Mouse (Mus musculus) heart, postnatal 36 days (tissue): Measurements from ENCODE around the gene Lrrc17. TPM values are rescaled to one million over a fixed set of nuclear protein-coding genes. Genes with fewer than 3 reads are reported as not detected.
A peak's percentile ranks its signal among the peaks of the same experiment; 100 is the strongest.

ENCODE experiments used
- DNase-seq, 2 experiments: peaks; one replicate each; pipeline ENCODE4 v3.0.0; 2021 to 2022
- intact Hi-C: fragments of 180-260 bp; cut with DNase I; formaldehyde crosslinking; loops from one replicate; pipeline ENCODE4 v1.15.1; 2025
- total RNA-seq, 2 experiments: library from RNA; stranded (reverse); gene quantifications; 2 replicates each; pipeline ENCODE4 v1.2.3; 2021

Gene Lrrc17
- 1 to 10 TPM; 2.7 to 3.5 TPM for total RNA-seq

- intact Hi-C loops, result no loop called here
- DNase-seq, result peak; percentile 14 to 42
Measured at GRCm38 (mm10) chr5:21543409-21544201, at the start of gene Lrrc17. Lrrc17 (plus strand) TSS chr5:21543559.

- intact Hi-C loops, result no loop called here
- DNase-seq, result no peak
Measured at GRCm38 (mm10) chr5:21494781-21495180, 48.6 kb upstream of the Lrrc17 start.

- DNase-seq, result peak; percentile 31 to 44
- intact Hi-C loops, result no loop called here
Measured at GRCm38 (mm10) chr5:21496321-21496720, 47.0 kb upstream of the Lrrc17 start.

- intact Hi-C loops, result no loop called here
- peak; percentile 10 to 35 for DNase-seq
Measured at GRCm38 (mm10) chr5:21496881-21497280, 46.5 kb upstream of the Lrrc17 start.

GRCm38 (mm10) chr5:21498490-21498889, 44.9 kb upstream of the Lrrc17 start:
- DNase-seq, result no peak
- intact Hi-C loops, result no loop called here

GRCm38 (mm10) chr5:21498925-21499324, 44.4 kb upstream of the Lrrc17 start:
- intact Hi-C loops, result no loop called here
- no peak for DNase-seq

- no peak for DNase-seq
- intact Hi-C loops, result no loop called here
Measured at GRCm38 (mm10) chr5:21500133-21500532, 43.2 kb upstream of the Lrrc17 start.

GRCm38 (mm10) chr5:21500941-21501340, 42.4 kb upstream of the Lrrc17 start:
- DNase-seq, result no peak
- intact Hi-C loops, result no loop called here

GRCm38 (mm10) chr5:21502936-21503610, 40.3 kb upstream of the Lrrc17 start:
- DNase-seq, result no peak
- intact Hi-C loops, result no loop called here

GRCm38 (mm10) chr5:21505159-21505558, 38.2 kb upstream of the Lrrc17 start:
- intact Hi-C loops, result no loop called here
- no peak for DNase-seq

- intact Hi-C loops, result no loop called here
- DNase-seq, result no peak
Measured at GRCm38 (mm10) chr5:21506887-21507286, 36.5 kb upstream of the Lrrc17 start.

GRCm38 (mm10) chr5:21509801-21510200, 33.6 kb upstream of the Lrrc17 start:
- DNase-seq, result no peak
- intact Hi-C loops, result no loop called here

GRCm38 (mm10) chr5:21513363-21513762, 30.0 kb upstream of the Lrrc17 start:
- intact Hi-C loops, result no loop called here
- DNase-seq, result no peak

- intact Hi-C loops, result no loop called here
- no peak for DNase-seq
Measured at GRCm38 (mm10) chr5:21517562-21517961, 25.8 kb upstream of the Lrrc17 start.

GRCm38 (mm10) chr5:21518207-21518606, 25.2 kb upstream of the Lrrc17 start:
- DNase-seq, result no peak
- intact Hi-C loops, result no loop called here

- no peak for DNase-seq
- intact Hi-C loops, result no loop called here
Measured at GRCm38 (mm10) chr5:21519166-21519565, 24.2 kb upstream of the Lrrc17 start.

GRCm38 (mm10) chr5:21526835-21527485, 16.4 kb upstream of the Lrrc17 start:
- intact Hi-C loops, result no loop called here
- DNase-seq, result no peak

GRCm38 (mm10) chr5:21527488-21527911, 15.9 kb upstream of the Lrrc17 start:
- intact Hi-C loops, result no loop called here
- DNase-seq, result peak; percentile 44 to 49

GRCm38 (mm10) chr5:21528068-21528842, 15.1 kb upstream of the Lrrc17 start:
- intact Hi-C loops, result no loop called here
- peak; percentile 34 to 47 for DNase-seq

- peak in 1 of 2 experiments; percentile 6 for DNase-seq
- intact Hi-C loops, result no loop called here
Measured at GRCm38 (mm10) chr5:21529110-21529720, 14.1 kb upstream of the Lrrc17 start.
